Mouse (Mus musculus): ENCODE data around the gene Hoxb3. TPM values are rescaled to one million over a fixed set of nuclear protein-coding genes. Genes with fewer than 3 reads are reported as not detected.

The Hoxb3 gene
- polyA plus RNA-seq, 1 experiment from 2014 or later = 0.45 TPM

DNA sequence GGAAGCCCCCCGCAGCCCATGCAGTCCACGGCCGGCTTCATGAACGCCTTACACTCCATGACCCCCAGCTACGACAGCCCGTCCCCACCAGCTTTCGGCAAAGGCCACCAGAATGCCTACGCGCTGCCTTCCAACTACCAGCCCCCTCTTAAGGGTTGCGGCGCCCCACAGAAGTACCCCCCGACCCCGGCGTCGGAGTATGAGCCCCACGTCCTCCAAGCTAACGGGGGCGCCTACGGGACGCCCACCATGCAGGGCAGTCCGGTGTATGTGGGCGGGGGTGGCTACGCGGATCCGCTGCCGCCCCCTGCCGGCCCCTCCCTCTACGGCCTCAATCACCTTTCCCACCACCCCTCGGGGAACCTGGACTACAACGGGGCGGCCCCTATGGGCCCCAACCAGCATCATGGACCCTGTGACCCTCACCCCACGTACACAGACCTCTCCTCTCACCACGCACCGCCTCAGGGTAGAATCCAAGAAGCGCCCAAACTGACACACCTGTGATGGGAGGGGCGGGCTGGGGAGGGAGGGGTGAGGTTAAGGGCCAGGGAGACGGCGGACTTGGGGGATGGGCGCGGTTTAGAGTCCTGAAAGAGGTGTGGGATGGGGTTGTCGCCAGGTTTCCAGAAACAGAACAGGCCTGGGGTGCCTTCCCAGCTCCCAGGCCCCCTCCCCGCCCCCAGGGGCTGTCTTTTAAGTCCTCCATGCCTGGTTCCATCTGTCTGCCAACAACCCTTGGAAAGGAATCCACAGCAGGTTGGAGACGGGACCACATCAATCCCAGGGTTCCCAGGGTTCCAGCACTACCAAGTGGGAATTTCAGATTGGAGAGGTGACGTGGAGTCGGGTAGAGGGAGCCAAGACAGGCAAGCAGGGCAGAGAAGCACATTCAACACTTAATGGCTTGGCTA, 23.0 kb downstream of the Hoxb3 start:
- Histone ChIP-seq H3K9me3 (replicated peaks) (no peaks in the 10 kb centered on the region), H3K27me3 (replicated peaks) (peaks cover 94% of the 10 kb centered on the region), H3K27ac (ENCODE audit: poor library complexity, severe bottlenecking) (no peak overlapping the region), H3K4me2 (peak overlapping the region; percentile 68), H3K4me3 (peak overlapping the region; percentile 48), H3K9ac (peak overlapping the region; percentile 50), H3K36me3 (no peaks in the 10 kb centered on the region), H3K4me1 (replicated peaks) (peaks cover 23% of the 10 kb centered on the region)
- 6% methylated on average over 44 of the region's 45 CpGs for whole genome bisulfite sequencing
- peak; percentile 43; the same call in 1 of the 2 replicates for ATAC-seq (ENCODE audit: insufficient number of reproducible peaks, low FRiP score)

DNA sequence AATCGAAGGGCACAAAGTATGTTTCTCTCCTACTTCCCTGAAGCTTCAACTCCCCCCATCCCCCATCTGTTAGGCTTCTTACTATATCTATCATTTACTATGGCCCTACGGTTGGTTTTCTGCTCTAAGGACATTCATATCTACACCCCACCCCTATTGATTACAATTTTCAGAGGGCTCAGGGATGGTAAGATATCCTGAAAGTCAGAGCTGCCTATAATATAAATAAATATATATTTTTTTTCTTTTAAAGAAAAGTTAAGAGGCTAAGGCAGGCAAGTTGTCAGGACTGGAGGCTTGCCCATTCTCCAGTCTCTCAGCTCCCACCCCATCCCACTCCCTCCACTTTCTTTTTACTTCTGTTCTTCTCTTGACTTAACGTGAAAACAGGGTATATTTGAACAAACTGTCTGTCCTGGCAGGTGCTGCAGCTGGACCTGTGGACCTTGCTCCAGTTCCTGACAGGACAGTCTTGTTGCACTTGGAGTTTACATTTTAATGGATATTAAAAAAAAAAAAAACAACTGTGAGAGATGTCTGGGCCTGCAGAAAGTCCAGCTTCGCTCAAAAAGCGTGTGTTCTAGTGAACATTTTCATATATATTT, 23.9 kb downstream of the Hoxb3 start:
- no peaks in the 10 kb centered on the region for H3K36me3 ChIP-seq
- no peak overlapping the region for H3K4me3 ChIP-seq
- H3K4me1 ChIP-seq (replicated peaks) = peaks cover 18% of the 10 kb centered on the region
- no peak for ATAC-seq (ENCODE audit: insufficient number of reproducible peaks, low FRiP score)
- no peaks in the 10 kb centered on the region for H3K9me3 ChIP-seq (replicated peaks)
- H3K4me2 ChIP-seq = no peak overlapping the region
- H3K27me3 ChIP-seq (replicated peaks) = peaks cover 94% of the 10 kb centered on the region
- H3K27ac ChIP-seq (ENCODE audit: poor library complexity, severe bottlenecking) = no peak overlapping the region
- no peak overlapping the region for H3K9ac ChIP-seq
- WGBS = 65% methylated on average over 5 of the region's 5 CpGs

DNA sequence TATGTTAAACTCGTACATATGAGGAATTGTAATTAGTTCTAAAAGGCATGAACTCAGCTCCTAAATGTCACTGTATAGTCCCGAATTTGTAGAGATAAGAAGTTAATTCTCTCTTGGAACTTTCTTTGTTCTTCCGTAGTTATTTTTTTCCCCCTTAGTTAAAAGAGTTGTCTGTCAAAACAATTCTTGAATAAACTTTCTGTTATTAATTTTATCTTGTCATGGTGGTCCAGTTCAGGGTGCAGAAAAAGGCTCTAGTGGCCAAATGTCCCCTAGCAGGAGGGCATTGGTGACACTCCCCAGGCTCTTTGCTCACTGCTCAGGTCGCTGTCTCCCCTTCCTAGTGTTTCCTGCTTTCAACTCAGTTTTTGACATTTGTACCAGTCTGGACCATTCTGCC, 24.6 kb downstream of the Hoxb3 start:
- H3K4me3 ChIP-seq = no peak overlapping the region
- WGBS = 29% methylated on average over 4 of the region's 4 CpGs
- H3K9me3 ChIP-seq (replicated peaks) = no peaks in the 10 kb centered on the region
- no peaks in the 10 kb centered on the region for H3K36me3 ChIP-seq
- no peak for ATAC-seq (ENCODE audit: insufficient number of reproducible peaks, low FRiP score)
- H3K9ac ChIP-seq = no peak overlapping the region
- H3K27ac ChIP-seq (ENCODE audit: poor library complexity, severe bottlenecking) = no peak overlapping the region
- H3K27me3 ChIP-seq (replicated peaks) = peaks cover 92% of the 10 kb centered on the region
- H3K4me1 ChIP-seq (replicated peaks) = peaks cover 21% of the 10 kb centered on the region
- peak overlapping the region; percentile 34 for H3K4me2 ChIP-seq

DNA sequence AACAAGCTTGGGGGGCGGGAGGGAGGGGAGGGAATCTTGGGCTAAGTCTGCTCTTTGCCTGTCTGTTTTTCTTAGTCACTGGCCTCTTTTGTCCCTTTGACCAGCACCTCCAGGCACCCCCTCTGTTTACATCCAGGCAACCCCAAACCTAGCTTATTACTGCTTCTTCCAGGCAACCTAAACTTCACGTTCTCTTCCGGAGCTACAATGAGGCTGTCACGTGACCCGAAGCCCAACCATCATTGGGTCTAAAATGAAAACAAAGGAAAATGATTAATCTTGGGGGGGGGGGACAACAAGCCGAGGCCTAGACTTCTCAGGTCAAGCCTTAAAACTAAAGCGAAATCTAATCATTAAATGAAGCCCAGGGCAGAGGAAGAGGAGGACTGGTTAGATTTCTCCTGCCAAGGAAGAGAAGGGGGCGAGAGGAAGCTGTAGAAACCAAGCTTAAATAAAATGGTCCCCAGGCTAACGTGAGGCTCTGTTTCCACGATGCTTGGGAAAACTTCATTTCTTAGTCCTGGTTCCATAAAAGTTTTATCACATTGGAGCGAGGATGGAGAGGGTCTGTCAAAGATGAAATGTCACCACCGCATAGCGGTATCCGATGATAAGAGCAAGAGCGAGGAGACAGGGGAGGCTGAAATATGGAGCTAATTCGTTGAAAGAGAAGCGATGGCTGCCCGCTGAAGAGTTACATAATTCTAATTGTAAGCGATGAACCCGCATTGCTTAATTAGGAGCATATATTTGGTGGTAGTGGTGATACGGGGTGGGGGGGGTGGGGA, 25.2 kb downstream of the Hoxb3 start:
- peaks cover 26% of the 10 kb centered on the region for H3K4me1 ChIP-seq (replicated peaks)
- H3K27me3 ChIP-seq (replicated peaks) = peaks cover 92% of the 10 kb centered on the region
- no peak overlapping the region for H3K27ac ChIP-seq (ENCODE audit: poor library complexity, severe bottlenecking)
- no peak overlapping the region for H3K9ac ChIP-seq
- ATAC-seq (ENCODE audit: insufficient number of reproducible peaks, low FRiP score) = no peak
- H3K4me2 ChIP-seq = peak overlapping the region; percentile 34
- 12% methylated on average over 21 of the region's 21 CpGs for WGBS
- H3K4me3 ChIP-seq = no peak overlapping the region
- no peaks in the 10 kb centered on the region for H3K9me3 ChIP-seq (replicated peaks)
- no peaks in the 10 kb centered on the region for H3K36me3 ChIP-seq

DNA sequence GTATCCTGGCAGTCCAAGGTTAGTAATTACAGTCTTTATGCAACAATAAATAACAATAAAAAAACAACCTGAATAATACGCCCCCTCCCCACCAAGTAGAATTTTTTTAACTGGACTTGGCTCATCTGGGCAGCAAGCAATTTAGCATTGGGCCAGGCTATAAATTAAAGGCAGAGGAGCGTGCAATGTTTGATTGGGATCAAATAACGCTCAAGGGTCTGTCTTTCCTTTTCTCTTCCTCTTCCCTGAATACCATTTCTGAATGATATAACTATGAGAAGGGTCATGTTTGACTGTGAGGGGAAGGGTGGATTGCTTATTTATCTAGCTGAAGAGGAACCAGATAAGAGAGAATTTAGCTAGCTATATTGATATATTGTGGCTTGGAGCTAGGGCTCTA, 25.9 kb downstream of the Hoxb3 start:
- H3K27ac ChIP-seq (ENCODE audit: poor library complexity, severe bottlenecking) = no peak overlapping the region
- no peak overlapping the region for H3K9ac ChIP-seq
- no peaks in the 10 kb centered on the region for H3K9me3 ChIP-seq (replicated peaks)
- H3K4me2 ChIP-seq = no peak overlapping the region; the same call in 1 of the 2 replicates
- H3K27me3 ChIP-seq (replicated peaks) = peaks cover 87% of the 10 kb centered on the region
- H3K4me3 ChIP-seq = no peak overlapping the region
- H3K36me3 ChIP-seq = no peaks in the 10 kb centered on the region
- no peak for ATAC-seq (ENCODE audit: insufficient number of reproducible peaks, low FRiP score)
- peaks cover 28% of the 10 kb centered on the region for H3K4me1 ChIP-seq (replicated peaks)
- WGBS = 47% methylated on average over 3 of the region's 3 CpGs

DNA sequence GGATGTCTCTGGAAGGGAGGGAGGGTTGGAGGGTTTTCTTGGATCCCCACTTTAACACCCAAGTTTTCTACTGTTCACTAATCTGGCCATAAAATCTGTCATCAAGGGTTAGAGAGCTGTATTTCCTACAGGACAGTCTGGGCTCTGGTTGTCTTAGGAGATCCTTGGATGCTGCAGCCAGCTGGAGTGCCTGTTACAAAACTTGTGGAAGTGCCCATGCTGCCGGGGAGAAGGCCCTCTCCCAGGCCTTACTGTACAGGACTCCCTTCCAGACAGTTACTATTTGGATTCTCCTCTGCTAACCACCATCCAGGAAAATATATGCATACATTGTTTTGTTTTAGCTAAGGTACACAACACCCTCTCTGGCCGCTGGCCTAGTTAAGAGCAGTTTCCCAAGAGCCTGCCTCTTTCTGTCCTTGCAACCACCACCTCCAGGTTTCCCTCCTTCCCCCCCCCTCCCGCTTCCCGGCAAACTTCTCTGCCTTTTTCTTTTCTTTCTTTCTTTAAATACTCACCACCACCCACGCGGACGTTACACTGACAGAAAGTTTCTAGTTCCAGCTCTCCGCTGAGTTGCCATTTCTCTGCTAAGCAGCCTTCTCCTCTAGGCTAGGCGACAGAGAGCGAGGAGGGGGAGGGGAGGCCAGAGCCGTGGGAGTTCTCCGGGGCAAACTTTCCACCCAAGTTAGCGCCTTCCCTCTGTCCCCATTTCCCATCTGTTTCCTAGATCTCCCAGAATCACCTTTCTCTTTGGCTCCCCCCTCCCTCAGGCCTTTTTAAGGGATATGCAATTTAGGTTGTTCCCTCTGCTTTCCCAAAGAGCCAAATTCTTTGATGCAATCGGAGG, 26.6 kb downstream of the Hoxb3 start:
- no peak for ATAC-seq (ENCODE audit: insufficient number of reproducible peaks, low FRiP score)
- H3K4me3 ChIP-seq = no peak overlapping the region
- peak overlapping the region; percentile 43 for H3K4me2 ChIP-seq
- WGBS = 17% methylated on average over 14 of the region's 14 CpGs
- H3K9ac ChIP-seq = no peak overlapping the region
- peaks cover 27% of the 10 kb centered on the region for H3K4me1 ChIP-seq (replicated peaks)
- no peaks in the 10 kb centered on the region for H3K9me3 ChIP-seq (replicated peaks)
- no peak overlapping the region for H3K27ac ChIP-seq (ENCODE audit: poor library complexity, severe bottlenecking)
- no peaks in the 10 kb centered on the region for H3K36me3 ChIP-seq
- peaks cover 87% of the 10 kb centered on the region for H3K27me3 ChIP-seq (replicated peaks)

DNA sequence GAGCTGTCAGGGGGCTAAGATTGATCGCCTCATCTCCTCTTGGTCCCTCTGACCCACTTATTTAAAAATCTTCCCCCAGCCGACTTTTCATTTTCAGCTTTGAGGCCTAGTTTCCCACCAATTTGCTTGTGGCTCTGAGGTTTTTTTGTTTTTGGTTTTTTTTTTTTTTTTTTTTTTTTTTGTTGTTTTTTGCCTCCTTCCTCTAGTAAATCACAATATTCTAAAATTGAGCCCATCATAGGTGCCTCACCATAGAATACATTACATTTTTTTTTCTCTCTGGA, 27.2 kb downstream of the Hoxb3 start, which contains the start of gene Hoxb2:
Gene Hoxb2, plus strand, starts transcription at position 185 of the 284 bp plus-strand sequence.
- H3K27ac ChIP-seq (ENCODE audit: poor library complexity, severe bottlenecking) = no peak within 1 kb of the TSS
- ATAC-seq (ENCODE audit: insufficient number of reproducible peaks, low FRiP score) = no peak
- no peak within 1 kb of the TSS for H3K4me3 ChIP-seq
- H3K4me2 ChIP-seq = peak within 1 kb of the TSS; percentile 72
- peaks cover 86% of the 10 kb centered on the region for H3K27me3 ChIP-seq (replicated peaks)
- 27% methylated on average over 2 of the region's 2 CpGs for WGBS
- no peaks in the 10 kb centered on the region for H3K9me3 ChIP-seq (replicated peaks)
- peaks cover 27% of the 10 kb centered on the region for H3K4me1 ChIP-seq (replicated peaks)
- no peaks in the 10 kb centered on the region for H3K36me3 ChIP-seq
- H3K9ac ChIP-seq = no peak within 1 kb of the TSS

DNA sequence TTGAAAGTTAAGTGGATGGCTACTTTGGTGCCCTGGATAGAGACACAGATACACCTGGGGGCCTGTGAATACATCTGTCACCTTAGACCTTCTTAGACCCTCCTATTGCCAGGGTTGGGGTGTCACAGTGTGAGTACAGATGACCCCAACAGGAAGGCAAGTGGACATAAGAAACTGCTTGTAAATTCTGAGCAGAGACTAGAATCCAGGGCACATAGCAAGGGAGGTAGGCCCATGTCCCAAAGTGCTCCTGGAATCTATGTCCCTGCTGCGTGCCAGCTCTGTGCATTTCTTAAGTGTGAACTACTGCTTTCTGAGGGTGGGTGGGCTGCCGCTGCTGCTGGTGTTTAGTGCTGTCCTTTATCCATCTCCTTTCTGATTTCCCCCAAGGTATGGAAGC, 27.7 kb downstream of the Hoxb3 start:
- Histone ChIP-seq H3K4me1 (replicated peaks) (peaks cover 24% of the 10 kb centered on the region), H3K36me3 (no peaks in the 10 kb centered on the region), H3K9me3 (replicated peaks) (no peaks in the 10 kb centered on the region), H3K9ac (no peak overlapping the region), H3K4me2 (no peak overlapping the region), H3K4me3 (no peak overlapping the region), H3K27ac (ENCODE audit: poor library complexity, severe bottlenecking) (no peak overlapping the region), H3K27me3 (replicated peaks) (peaks cover 82% of the 10 kb centered on the region)
- 57% methylated on average over 2 of the region's 2 CpGs for WGBS
- ATAC-seq (ENCODE audit: insufficient number of reproducible peaks, low FRiP score) = no peak

DNA sequence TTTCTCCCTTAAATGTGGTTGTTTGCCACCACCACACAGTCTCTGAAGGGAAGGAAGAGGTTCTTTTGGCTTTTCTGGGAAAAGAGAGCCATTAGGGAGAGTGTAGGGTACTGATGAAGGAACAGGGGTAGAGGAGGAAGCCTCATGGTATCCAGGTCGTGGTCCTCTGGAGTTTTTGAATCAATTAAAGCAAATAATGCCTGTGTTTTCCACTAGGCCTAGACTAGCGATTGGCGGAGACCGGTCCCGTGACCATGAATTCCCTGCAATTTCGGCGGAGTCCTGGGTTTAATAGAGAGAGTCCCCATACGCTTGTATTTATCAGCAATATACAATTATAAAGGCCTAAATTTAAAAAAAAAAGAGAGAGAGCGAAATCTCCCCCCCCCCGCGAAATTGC, 28.2 kb downstream of the Hoxb3 start:
- Histone ChIP-seq H3K9me3 (replicated peaks) (no peaks in the 10 kb centered on the region), H3K27ac (ENCODE audit: poor library complexity, severe bottlenecking) (no peak overlapping the region), H3K4me2 (peak overlapping the region; percentile 72), H3K36me3 (no peaks in the 10 kb centered on the region), H3K9ac (no peak overlapping the region), H3K27me3 (replicated peaks) (peaks cover 82% of the 10 kb centered on the region), H3K4me1 (replicated peaks) (peaks cover 19% of the 10 kb centered on the region), H3K4me3 (peak overlapping the region; percentile 55; the same call in 1 of the 2 replicates)
- no peak for ATAC-seq (ENCODE audit: insufficient number of reproducible peaks, low FRiP score)
- 17% methylated on average over 11 of the region's 11 CpGs for WGBS

DNA sequence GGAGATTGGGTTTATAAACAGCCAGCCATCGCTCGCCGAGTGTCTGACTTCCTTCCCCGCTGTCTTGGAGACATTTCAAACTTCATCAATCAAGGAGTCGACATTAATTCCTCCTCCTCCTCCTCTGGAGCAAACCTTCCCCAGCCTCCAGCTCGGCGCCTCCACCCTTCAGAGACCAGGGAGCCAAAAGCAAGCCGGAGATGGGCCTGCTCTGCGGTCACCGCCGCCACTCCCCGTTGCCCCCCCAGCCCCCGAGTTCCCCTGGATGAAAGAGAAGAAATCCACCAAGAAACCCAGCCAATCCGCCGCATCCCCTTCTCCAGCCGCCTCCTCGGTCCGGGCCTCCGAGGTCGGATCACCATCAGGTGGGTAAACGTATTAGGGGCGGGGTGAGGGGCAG, 28.7 kb downstream of the Hoxb3 start:
- no peaks in the 10 kb centered on the region for H3K9me3 ChIP-seq (replicated peaks)
- no peak for ATAC-seq (ENCODE audit: insufficient number of reproducible peaks, low FRiP score)
- peaks cover 19% of the 10 kb centered on the region for H3K4me1 ChIP-seq (replicated peaks)
- H3K36me3 ChIP-seq = no peaks in the 10 kb centered on the region
- H3K27me3 ChIP-seq (replicated peaks) = peaks cover 82% of the 10 kb centered on the region
- peak overlapping the region; percentile 55 for H3K4me3 ChIP-seq
- WGBS = 1% methylated on average over 22 of the region's 22 CpGs
- H3K9ac ChIP-seq = peak overlapping the region; percentile 57
- H3K27ac ChIP-seq (ENCODE audit: poor library complexity, severe bottlenecking) = peak overlapping the region; percentile 63
- H3K4me2 ChIP-seq = peak overlapping the region; percentile 72
